Mouse (Mus musculus): ENCODE results near the gene Rhot2. TPM values are rescaled to one million over a fixed set of nuclear protein-coding genes. Genes with fewer than 3 reads are reported as not detected.

Rhot2 gene
- polyA plus RNA-seq, 1 experiment from 2014 or later, result 9.8 TPM

- H3K27ac ChIP-seq (ENCODE audit: low read depth), result peak overlapping the region; percentile 99
- DNase-seq, result no peak
- WGBS (ENCODE audit: insufficient replicate concordance), result 48% methylated on average over 21 of the region's 21 CpGs
- H3K9me3 ChIP-seq (ENCODE audit: low read length), result no peaks in the 10 kb centered on the region
- peak overlapping the region; percentile 75 for H3K4me3 ChIP-seq (ENCODE audit: low read depth, low read length)
- H3K4me1 ChIP-seq (ENCODE audit: insufficient read depth), result peaks cover 62% of the 10 kb centered on the region
- peak overlapping the region; percentile 99 for H3K4me2 ChIP-seq (ENCODE audit: low read depth, low read length)
- peaks cover 27% of the 10 kb centered on the region for H3K36me3 ChIP-seq (replicated peaks; ENCODE audit: insufficient read depth, low read length)
- H3K27me3 ChIP-seq (ENCODE audit: insufficient read depth, low read length), result no peaks in the 10 kb centered on the region
- H3K9ac ChIP-seq (replicated peaks), result peak overlapping the region; percentile 84
- ATAC-seq, result no peak
- no peak for TF ChIP-seq CTCF (IDR thresholded peaks at IDR 0.05; ENCODE audit: low read depth)
- TF ChIP-seq EP300 (IDR thresholded peaks at IDR 0.05; ENCODE audit: low read depth), result no peak
Measured at GRCm38 (mm10) chr17:25831451-25832281, 13.0 kb downstream of the Rhot2 start.

- 80% methylated on average over 14 of the region's 14 CpGs for WGBS (ENCODE audit: insufficient replicate concordance)
- DNase-seq (no peak), ATAC-seq (no peak)
- Histone ChIP-seq H3K27me3 (ENCODE audit: insufficient read depth, low read length) (no peaks in the 10 kb centered on the region), H3K4me1 (ENCODE audit: insufficient read depth) (peaks cover 55% of the 10 kb centered on the region), H3K27ac (ENCODE audit: low read depth) (no peak overlapping the region), H3K4me3 (ENCODE audit: low read depth, low read length) (peak overlapping the region; percentile 75), H3K9me3 (ENCODE audit: low read length) (no peaks in the 10 kb centered on the region), H3K4me2 (ENCODE audit: low read depth, low read length) (peak overlapping the region; percentile 99), H3K9ac (replicated peaks) (peak overlapping the region; percentile 34; the same call in 1 of the 2 replicates), H3K36me3 (replicated peaks; ENCODE audit: insufficient read depth, low read length) (peaks cover 31% of the 10 kb centered on the region)
- TF ChIP-seq EP300 (IDR thresholded peaks at IDR 0.05; ENCODE audit: low read depth), result no peak
- no peak for TF ChIP-seq CTCF (IDR thresholded peaks at IDR 0.05; ENCODE audit: low read depth)
Measured at GRCm38 (mm10) chr17:25830806-25831431, 13.7 kb downstream of the Rhot2 start.

GRCm38 (mm10) chr17:25830200-25830753 is 14.4 kb downstream of the Rhot2 start:
- H3K9me3 ChIP-seq (ENCODE audit: low read length), result no peaks in the 10 kb centered on the region
- TF ChIP-seq EP300 (IDR thresholded peaks at IDR 0.05; ENCODE audit: low read depth) (no peak), CTCF (IDR thresholded peaks at IDR 0.05; ENCODE audit: low read depth) (no peak)
- no peak for ATAC-seq
- peak overlapping the region; percentile 78; the same call in 1 of the 2 replicates for H3K4me2 ChIP-seq (ENCODE audit: low read depth, low read length)
- DNase-seq, result no peak
- WGBS (ENCODE audit: insufficient replicate concordance), result 72% methylated on average over 4 of the region's 4 CpGs
- H3K9ac ChIP-seq (replicated peaks), result peak overlapping the region; percentile 34
- H3K27me3 ChIP-seq (ENCODE audit: insufficient read depth, low read length), result no peaks in the 10 kb centered on the region
- no peak overlapping the region for H3K4me3 ChIP-seq (ENCODE audit: low read depth, low read length)
- no peak overlapping the region for H3K27ac ChIP-seq (ENCODE audit: low read depth)
- peaks cover 52% of the 10 kb centered on the region for H3K4me1 ChIP-seq (ENCODE audit: insufficient read depth)
- peaks cover 31% of the 10 kb centered on the region for H3K36me3 ChIP-seq (replicated peaks; ENCODE audit: insufficient read depth, low read length)

- Histone ChIP-seq H3K4me1 (ENCODE audit: insufficient read depth) (peaks cover 50% of the 10 kb centered on the region), H3K4me2 (ENCODE audit: low read depth, low read length) (peak overlapping the region; percentile 78), H3K27me3 (ENCODE audit: insufficient read depth, low read length) (no peaks in the 10 kb centered on the region), H3K9me3 (ENCODE audit: low read length) (no peaks in the 10 kb centered on the region), H3K36me3 (replicated peaks; ENCODE audit: insufficient read depth, low read length) (peaks cover 31% of the 10 kb centered on the region), H3K9ac (replicated peaks) (peak overlapping the region; percentile 63), H3K27ac (ENCODE audit: low read depth) (peak overlapping the region; percentile 67), H3K4me3 (ENCODE audit: low read depth, low read length) (peak overlapping the region; percentile 56)
- 39% methylated on average over 8 of the region's 8 CpGs for WGBS (ENCODE audit: insufficient replicate concordance)
- TF ChIP-seq EP300 (IDR thresholded peaks at IDR 0.05; ENCODE audit: low read depth) (no peak), CTCF (IDR thresholded peaks at IDR 0.05; ENCODE audit: low read depth) (no peak)
- ATAC-seq, result no peak
- no peak for DNase-seq
Measured at GRCm38 (mm10) chr17:25829558-25830017, 15.1 kb downstream of the Rhot2 start.

GRCm38 (mm10) chr17:25828712-25829557 is 15.7 kb downstream of the Rhot2 start, which contains the start of gene Jmjd8:
Gene Jmjd8 (plus strand): TSS chr17:25828867.
- DNase-seq (peak; percentile 83), ATAC-seq (peak; percentile 31)
- no peak for TF ChIP-seq EP300 (IDR thresholded peaks at IDR 0.05; ENCODE audit: low read depth)
- TF ChIP-seq CTCF (IDR thresholded peaks at IDR 0.05; ENCODE audit: low read depth), result peak; percentile 59
- Histone ChIP-seq H3K27me3 (ENCODE audit: insufficient read depth, low read length) (no peaks in the 10 kb centered on the region), H3K36me3 (replicated peaks; ENCODE audit: insufficient read depth, low read length) (peaks cover 31% of the 10 kb centered on the region), H3K4me3 (ENCODE audit: low read depth, low read length) (peak within 1 kb of the TSS; percentile 56), H3K9ac (replicated peaks) (peak within 1 kb of the TSS; percentile 63), H3K4me2 (ENCODE audit: low read depth, low read length) (peak within 1 kb of the TSS; percentile 78), H3K4me1 (ENCODE audit: insufficient read depth) (peaks cover 50% of the 10 kb centered on the region), H3K9me3 (ENCODE audit: low read length) (no peaks in the 10 kb centered on the region), H3K27ac (ENCODE audit: low read depth) (peak within 1 kb of the TSS; percentile 67)
- 1% methylated on average over 32 of the region's 32 CpGs for WGBS (ENCODE audit: insufficient replicate concordance)

All from liver, postnatal 0 days (tissue).